Mouse (Mus musculus) liver (tissue): ENCODE data around the gene Nop53.

ENCODE experiments used
- DNase-seq: peaks from one replicate; pipeline ENCODE4 v3.0.0-alpha.2; 2020; ENCODE audit warnings: mixed read lengths

Gene Nop53

DNA sequence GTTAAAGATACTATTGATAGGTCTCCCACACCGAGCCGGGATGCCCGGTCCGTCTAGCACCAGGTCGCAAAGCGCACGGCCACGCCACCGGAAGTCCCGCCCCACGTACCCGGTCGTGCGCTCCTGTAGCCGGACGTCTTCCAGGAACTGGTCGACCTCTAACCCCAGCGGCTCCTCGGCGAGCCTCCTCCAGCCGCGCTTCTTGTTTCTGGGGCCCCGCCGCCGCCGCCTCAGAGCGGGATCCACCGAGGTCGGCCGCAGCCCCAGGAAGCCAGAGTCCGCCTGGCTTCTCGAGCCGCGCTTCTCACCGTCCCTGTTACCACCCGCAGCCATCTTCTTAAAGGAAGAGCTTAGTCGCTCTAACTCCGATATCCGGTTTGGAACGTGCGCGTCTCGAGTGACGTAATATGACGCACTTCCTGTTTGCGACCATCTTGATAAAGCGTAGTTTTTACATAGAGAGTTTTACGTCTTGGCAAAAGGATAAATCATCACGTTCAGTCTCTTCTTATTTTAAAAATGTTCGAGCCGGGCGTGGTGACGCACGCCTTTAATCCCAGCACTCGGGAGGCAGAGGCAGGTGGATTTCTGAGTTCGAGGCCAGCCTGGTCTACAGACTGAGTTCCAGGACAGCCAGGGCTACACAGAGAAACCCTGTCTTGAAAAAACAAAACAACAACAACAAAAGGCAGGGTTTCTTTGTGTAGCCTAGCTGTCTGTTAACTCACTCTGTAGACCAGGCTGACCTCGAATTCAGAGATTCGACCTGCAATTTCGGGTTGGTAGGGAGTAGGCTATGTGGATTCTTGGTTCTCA is at the start of gene Nop53:
Gene Nop53, minus strand, starts transcription at position 354 of the 816 bp plus-strand sequence.
- DNase-seq: peak; percentile 88

DNA sequence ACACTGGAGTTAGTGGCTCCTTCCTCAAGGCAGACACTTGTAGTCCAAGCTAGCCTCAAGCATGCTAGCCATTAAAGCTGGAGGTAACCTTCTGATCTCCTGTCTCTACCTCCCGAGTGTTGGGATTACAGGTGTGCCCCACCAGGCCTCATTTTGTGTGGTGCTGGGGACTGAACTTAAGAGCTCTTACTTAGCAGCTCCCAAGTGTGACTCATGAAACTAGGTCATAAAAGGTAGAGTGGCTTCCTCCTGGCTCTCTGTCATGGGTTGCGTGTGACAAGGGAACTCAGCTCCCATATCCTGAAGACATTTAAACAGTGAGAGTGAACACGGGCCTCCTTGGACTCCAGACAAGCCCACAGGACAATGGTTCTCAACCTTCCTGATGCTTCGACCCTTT is 47.9 kb upstream of the Nop53 start:
- no peak for DNase-seq

DNA sequence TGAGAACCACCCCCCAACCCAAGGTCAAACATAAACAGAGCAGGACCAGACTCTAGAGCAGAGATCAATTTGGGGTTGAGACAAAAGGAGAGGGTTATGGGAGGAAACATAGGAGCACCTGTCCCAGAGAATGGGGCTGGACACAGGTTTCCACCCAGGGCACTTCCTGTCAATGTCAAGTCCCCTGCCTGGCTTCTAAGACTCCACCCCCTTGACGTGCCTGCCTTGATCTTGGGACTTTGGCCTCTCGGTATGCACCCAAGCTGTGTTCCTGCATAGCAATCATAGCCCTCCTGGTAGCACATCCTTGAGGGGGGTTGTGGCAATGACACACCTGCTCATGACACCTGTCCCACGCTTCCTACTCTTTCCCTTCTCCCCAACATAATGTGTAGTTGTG is 47.3 kb upstream of the Nop53 start:
- no peak for DNase-seq

DNA sequence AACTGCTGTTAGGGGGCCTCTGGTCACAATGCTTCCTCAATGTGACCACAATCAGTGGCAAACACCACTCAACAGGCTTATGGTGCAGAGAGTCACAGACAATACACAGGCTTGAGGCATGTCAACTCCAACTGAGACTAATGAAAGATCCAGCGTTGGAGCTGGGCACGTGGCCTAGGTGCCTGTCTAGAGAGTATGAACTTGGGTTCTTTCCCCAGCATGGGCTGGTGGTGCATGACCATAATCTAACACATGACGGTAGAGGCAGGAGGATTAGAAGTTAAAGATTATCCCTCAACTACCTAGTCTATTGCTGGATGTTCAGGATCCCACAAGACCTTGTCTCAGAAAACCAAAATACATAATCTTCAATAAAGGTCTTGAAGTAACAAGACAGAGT is 45.9 kb upstream of the Nop53 start:
- DNase-seq: no peak

DNA sequence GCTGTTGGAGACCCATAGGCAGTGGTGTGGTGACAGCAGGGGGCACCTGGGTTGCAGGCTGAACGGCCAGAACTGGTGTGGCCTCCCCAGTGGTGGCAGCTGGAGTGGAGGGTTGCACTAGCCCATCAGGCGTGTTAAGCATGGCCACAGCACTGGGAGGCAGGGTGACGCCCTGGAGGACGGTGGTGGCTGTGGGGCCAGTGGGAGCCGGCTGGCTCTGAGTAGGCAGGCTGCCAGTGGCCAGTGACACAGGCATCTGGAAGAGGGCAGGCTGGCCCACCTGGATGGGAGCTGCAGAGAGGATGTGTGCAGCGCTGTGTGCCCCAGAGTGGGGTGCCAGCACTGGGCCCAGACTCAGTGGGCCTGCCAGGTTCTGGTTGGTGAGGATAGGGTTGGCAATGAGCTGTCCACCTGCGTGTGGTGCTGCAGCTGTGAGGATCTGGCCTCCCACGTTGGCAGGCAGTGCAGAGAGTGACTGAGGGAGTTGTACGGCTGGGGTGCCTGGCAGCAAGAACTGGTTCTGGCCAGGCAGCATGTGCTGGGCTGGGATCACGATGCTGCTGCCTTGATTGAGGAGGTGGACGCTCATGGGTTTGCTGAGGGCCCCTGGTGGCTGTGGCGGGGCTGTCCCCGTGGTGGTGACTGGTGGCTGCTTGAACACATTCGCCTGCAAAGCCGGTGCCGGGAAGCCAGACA is 41.9 kb upstream of the Nop53 start:
- no peak for DNase-seq

DNA sequence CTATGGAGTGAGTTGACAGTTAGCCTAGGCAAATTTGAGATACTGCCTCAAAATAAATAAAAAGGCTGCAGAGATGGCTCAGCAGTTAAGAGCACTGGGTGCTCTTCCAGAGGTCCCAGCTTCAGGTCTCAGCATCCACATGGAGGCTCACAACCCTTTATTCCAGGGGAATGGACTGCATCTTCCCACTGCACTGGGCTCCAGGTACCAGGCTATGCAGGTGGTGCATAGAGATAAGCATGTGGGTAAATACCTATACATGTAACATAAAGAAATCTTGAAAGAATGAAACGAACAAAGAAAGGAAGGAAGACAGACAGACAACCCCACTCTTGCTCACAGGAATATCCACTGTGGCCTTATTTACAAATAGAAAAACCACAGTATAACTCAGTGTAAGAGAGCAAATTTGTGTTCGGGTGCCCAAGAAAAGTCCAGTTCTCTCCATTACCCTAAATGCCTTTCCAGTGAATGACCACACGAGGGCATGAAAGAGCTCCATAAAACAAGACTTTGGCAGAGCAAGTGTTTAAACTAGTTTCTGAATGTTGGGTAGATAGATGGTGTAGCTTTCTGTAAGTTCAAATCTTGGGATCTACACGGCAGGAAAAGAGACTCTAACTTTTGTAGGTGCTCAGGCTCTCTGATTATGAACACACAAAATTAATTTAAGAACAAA is 37.0 kb upstream of the Nop53 start:
- DNase-seq: no peak

DNA sequence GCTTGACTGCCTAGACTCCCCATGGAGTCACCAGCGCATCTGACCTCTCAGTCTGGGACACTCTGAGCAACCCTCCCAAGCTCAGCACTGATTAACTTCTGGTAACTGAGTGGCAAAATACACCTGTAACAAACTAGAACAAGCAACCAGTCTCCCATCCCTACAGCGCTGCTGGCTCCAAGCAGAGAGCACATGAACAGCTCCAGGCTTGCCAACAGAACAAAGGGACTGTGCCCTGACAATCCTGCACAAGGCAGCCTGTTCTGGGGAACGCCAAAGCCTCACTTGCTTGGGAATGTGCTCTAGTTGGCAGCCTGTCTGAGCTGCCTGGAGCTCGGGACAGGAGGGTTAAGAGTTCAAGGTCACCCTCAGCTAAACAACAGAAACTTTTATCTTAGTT is 35.7 kb upstream of the Nop53 start:
- no peak for DNase-seq

DNA sequence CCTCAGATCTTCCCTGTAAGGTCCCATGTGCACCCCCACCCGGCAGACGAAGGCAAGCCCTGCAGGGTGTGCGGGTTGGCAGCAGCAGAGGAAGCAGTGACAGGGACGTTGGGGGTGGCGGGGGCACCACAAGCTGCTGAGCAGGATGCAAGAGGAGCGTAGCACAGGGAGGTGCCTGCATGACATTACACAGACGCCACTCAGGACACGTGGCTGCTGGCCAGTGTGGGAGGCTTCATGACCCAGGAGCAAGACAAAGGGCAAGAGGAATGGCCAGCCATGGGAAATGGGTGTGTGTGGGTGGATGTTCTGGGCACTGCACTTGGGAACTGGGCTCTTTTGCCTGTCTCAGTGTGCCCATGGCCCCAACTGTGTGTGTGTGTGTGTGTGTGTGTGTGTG is 34.4 kb upstream of the Nop53 start:
- DNase-seq: no peak

DNA sequence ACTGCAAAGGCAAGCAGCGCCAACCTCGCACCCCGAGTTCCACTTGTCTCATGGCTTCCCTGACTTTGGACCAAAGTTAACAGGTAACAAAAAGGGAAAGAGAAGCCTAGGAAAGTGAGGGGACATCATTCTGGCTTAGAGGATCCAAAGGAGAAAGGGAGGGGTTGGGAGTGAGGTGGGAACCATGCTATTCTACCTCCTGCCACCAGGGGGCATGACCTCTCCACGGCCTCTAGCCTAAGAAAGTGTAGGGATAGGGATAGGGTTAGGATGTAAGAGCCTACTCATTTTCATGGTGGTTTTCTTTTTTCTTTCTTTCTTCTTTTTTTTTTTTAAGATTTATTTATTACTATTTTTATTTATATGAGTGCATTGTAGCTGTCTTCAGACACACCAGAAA is 30.0 kb upstream of the Nop53 start:
- DNase-seq: peak; percentile 57

DNA sequence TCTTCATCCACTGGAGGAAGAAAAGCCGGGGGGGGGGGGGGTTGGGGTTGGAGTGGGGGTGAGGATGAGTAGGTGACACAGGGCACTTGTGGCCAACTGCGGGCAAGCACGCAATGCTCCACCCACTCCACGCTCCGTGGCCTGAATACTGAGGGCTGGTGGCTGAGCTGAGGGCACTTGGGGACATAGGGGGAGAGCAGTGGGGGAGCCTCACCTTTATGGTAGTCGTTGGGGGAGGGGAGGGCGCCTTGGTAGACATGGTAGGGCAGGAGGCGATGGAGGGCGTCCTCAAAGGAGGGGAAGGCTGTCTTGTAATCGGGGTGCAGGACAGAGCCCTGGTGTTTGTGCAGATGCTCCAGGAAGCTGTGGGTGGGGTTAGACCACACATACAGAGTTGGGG is 29.6 kb upstream of the Nop53 start:
- DNase-seq: no peak

DNA sequence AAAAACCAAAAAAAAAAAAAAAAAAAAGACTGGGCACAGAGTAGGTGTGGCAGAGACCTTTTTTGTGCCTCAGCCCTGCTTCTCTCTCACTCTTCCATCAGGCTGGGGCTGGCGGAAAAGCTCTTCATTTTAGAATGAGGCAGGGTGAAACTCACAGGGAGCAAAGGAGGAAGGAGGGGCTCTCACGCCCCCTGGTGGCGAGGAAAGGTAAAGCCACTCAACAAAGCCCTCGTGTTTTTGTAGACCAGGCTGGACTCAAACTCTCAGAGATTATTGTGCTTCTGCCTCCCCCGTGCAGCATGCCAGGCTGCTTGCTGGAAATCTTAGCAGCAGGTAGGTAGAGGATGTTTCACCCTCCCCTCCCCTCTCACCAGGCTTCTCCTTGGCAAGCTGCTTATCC is 28.8 kb upstream of the Nop53 start:
- DNase-seq: peak; percentile 58

DNA sequence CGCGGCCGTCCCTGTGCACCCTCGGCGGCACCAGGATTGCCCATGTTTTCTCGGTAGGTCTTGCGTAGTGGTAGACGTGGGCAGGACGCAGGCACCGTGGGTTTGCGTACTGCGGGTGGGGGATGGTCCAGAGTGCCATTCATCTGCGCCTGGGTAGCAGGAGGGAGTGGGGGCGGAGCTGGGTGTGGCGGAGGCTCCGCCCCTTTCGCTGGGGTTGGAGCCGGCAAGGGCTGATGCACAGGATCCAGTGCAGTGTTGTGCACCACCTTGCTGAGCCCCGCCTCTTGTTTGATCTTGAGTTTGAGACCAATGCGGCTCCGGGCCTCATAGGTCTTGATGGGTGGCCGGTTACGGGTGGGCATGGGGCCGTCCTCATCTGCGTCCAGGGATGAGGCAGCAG is 26.4 kb upstream of the Nop53 start:
- peak; percentile 23 for DNase-seq

DNA sequence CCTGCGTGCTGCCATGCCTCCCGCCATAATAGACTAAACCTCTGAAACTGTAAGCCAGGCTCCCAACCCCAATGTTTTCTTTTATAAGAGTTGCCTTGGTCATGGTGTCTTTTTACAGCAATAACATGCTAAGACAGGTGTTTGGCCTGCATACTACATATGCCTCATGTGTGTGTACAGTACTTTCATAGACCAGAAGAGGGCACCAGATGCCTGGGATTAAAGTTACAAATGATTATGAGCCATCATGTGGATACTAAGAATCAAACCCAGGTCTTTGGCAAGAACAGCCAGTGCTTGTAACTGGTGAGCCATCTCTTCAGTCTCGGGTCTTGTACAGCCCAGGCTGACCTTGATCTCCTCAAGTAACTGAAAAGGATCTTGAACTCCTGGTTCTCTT is 23.8 kb upstream of the Nop53 start:
- no peak for DNase-seq

DNA sequence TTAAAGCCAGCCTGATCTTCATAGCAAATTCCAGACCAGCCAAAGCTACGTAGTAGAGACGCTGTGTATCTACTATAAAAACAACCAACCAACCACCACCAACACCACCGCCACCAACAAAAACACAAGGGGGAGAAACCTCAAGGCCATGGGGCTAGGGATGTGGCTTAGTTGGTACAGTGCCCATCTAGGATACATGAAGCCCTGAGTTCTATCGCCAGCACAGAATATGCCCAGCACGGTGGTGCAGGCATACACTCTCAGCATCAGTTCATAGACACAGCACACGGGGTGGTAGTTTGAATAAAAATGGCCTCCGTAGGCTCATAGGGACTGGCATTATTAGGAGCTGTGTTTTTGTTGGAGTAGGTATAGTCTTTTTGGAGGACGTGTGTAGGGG is 22.4 kb upstream of the Nop53 start:
- DNase-seq: no peak

DNA sequence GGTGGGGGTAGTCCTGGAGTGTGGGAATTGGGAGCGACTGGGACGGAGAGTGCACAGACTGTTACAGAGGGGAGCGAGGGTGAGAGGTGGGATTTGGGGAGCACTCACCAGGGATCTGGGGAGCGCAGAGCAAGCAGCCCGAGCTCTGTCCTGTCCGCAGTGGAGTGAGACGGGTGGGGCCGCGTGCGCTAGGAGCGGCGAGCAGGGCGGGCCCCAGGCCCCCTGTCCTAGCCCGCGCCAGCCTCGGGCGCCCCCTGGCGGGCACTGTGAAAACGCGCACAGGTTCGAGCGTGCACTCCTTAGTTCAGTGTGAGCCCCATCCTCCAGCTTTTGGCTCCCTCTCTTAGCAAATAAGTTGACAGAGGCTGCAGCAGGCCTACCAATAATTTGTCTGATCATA is 21.4 kb upstream of the Nop53 start, which contains the start of gene Ehd2:
Gene Ehd2, minus strand, starts transcription at position 256 of the 400 bp plus-strand sequence.
- peak; percentile 79 for DNase-seq

DNA sequence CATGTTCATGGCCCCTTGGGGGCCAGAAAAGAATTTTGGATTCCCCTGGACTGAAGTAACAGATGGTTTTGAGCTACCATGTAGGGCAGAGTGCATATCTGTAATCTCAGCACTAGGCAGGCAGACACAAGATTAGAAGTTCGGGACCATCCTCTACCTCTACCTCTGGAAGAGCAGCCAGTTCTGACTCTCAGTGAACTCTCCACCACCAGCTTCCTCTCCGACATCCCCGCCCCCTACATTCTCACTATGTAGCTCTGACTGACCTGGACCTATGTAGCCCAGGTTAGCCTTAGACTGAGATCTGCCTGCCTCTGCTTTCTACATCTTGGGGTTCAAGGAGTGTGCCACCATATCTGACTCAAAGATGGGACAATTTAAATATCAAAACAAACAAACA is 20.6 kb upstream of the Nop53 start:
- no peak for DNase-seq

DNA sequence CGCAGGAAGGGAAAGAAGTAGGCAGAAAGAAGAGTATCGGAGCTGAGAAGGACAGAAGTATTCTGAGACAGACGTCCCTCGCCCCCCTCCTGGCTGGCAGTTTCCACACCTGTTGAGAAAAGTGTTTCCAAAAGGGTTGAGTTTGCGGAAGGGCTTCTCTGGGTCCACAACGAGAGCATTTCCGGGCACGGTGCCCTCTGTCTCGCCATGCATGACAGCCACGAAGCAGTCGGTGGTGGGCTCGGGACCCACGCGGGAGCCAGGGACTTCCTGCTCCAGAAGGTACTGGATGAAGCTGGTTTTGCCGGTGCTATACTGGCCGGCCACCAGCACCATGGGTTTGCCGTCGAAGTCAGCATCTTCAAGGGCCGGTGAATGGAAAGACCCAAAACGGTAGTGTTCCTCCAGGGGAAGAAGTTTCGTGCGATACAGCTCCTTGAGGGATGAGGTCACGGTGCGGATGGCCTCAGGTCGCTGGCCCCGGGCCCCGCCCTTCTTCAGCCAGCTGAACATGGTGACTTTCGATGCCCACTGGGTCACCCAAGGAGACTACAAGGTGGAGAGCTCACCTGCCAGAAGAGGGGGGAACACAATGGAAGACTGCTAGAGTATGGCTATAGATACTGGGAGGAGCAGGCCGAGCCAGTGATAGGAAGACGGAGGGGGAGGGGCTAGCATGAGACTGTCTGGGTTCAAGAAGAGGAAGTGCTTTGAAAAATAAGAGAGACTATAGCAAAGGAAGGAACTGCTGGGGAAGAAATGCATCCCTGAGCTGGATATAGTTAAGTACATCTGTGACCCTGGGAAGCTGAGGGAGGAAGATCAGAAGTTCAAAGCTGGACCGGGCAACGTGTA is 18.2 kb upstream of the Nop53 start:
- no peak for DNase-seq

DNA sequence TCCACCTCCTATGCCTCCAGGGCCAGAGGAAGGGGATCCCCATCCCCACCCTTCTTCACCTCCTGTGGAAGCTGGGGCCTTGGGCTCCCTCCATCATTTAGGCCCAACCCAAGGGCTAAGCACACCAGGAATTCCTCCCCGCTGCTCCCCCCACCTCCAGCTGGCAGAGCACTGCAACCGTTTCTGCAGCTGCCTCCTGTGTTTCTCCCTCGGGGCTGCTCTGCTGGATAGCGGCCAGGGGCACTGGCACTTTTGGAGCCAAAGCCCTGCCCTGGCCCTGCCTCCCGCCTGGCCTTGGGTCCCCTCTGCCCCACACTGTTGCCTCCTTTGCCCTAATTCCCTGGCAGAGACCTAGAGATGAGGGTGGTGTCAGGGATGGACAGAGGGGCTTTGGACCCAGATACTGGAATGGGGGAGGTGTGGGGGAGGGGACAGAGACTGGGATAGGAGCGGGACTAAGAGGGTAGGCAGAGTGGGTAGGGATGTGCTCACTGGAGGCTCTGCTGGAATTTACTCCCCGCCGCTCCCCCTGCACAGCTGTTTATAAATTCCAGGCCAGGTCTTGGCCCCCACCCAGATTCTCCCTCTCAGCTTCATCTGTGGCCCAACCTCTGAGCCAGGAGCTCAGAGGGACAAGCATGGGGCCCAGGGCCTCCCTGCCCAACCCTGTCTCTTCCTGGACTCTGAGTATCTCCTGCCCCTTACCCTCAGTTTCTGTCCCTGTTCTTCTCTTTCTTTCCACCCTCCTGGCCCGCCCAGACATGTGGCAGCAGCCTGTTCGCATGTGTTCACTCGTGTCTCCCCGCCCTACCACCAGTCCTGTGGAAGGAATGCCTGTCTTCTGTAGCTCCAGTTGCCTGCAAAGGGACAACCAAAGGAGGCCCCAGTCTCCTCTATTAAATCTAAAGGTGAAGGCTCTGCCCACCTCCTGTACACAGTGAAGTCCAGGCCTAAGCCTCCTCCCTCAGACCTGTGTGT is 16.7 kb upstream of the Nop53 start:
- peak; percentile 46 for DNase-seq

DNA sequence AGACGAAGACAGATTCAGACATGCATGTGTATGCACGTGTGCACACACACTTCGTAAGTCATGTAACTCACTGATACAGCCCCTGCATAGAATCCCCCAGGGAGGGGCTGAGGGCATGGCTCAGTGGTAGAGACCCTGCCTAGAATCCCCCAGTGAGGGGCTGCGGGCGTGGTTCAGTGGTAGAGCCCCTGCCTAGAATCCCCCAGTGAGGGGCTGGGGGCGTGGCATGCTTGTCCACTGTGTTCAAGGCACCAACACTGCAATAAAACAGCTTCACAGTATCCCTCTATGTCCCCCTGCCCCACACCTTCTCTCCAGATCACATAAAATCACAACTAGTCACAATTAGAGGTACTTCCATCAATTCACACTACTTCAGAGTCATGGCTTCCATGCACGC is 15.9 kb upstream of the Nop53 start:
- DNase-seq: no peak

DNA sequence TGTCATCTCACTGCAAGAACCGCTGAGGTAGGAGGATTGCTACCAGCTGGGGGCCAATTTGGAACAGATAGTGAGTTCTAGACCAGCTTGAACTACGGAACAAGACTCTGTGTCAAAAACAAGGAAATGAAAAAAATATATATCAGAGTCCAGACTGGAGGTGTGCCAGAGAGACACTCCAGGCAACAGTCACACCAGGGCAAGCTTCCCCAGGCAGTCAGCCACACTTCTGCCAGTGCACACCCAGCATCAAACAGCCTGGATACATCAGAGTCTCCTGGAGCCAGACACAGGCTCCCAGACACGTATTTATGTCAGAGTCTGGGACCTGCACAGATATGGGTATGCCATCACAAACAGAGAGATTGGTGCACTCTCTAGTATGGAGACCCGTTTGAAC is 15.4 kb upstream of the Nop53 start:
- no peak for DNase-seq

DNA sequence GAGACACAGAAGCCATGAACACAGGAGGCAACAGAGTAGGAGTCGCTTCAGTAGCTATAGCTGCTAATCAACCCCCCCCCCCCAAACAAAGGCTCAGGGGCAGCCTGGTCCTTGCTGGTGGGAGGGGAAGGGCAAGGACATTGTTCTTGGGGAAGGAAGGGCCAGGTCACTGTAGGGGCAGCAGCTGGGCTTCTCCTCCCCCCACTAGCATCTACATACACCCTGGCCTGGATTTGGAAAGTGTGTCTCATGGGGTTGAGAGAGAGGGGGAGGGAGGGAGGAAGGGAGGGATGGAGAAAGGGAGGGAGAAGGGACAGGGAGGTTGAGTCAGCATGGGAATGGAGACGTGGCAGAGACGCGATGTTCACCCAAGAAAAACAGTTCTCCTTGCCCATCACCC is 14.8 kb upstream of the Nop53 start:
- DNase-seq: no peak

DNA sequence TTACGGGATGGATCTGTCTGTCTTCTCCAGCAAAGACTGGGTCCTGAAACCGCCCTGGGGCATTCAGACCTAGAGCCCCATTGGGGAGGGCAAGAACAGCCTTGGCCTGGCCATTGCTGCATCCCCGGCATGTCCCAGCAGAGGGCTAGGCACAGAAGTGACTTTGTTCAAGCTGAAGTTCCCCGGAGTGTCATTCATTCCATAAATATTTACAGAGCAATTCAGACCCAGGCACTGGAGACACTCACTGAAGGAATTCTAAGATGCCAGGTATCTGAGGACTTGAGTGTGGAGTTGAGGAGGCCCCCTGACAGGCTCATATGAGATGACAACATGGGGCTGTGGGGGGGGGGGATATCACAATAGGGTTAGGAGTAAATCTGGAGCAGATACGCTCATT is 10.3 kb upstream of the Nop53 start:
- no peak for DNase-seq
